Mouse (Mus musculus): ENCODE measurements around the gene Csnk1g2.

DNA sequence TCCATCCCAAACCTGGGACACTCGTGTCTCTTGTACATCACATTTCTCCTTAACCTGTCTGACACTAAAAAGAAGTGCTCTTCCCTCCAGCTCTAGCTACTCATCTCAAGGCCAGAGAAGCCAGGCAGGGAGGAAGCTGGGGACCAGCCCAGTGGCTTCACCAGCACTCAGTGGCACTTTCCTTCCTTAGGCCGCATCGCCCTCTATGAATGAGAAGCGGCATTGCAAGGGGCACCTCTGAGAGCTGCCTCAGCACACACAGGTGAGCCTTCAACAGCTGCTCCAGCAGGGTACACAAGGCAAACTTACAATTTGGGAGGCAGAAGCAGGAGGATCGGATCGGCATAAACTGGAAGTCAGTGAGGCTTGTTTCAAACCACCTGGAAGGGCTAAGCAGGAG lies 61.6 kb downstream of the Csnk1g2 start:
- TF ChIP-seq POLR2A (IDR thresholded peaks at IDR 0.05; ENCODE audit: borderline replicate concordance, extremely low read depth, low read depth, low read length) (no peak), CTCF (IDR thresholded peaks at IDR 0.05; ENCODE audit: insufficient read depth, low read length) (peak; percentile 90)

All from lung, adult 2 months (tissue).